Mouse (Mus musculus) effector memory CD4-positive, alpha-beta T cell, adult 7 months (primary cell): ENCODE measurements around the gene Marveld3. TPM values are rescaled to one million over a fixed set of nuclear protein-coding genes. Genes with fewer than 3 reads are reported as not detected.

Source experiments
- polyA plus RNA-seq: library from polyadenylated mRNA; unstranded; fragments of 100-300 nt; shearing (Covaris generic); gene quantifications from one replicate; pipeline ENCODE4 v1.2.1, GENCODE M21; 2017

Marveld3 gene
- polyA plus RNA-seq = not detected

DNA sequence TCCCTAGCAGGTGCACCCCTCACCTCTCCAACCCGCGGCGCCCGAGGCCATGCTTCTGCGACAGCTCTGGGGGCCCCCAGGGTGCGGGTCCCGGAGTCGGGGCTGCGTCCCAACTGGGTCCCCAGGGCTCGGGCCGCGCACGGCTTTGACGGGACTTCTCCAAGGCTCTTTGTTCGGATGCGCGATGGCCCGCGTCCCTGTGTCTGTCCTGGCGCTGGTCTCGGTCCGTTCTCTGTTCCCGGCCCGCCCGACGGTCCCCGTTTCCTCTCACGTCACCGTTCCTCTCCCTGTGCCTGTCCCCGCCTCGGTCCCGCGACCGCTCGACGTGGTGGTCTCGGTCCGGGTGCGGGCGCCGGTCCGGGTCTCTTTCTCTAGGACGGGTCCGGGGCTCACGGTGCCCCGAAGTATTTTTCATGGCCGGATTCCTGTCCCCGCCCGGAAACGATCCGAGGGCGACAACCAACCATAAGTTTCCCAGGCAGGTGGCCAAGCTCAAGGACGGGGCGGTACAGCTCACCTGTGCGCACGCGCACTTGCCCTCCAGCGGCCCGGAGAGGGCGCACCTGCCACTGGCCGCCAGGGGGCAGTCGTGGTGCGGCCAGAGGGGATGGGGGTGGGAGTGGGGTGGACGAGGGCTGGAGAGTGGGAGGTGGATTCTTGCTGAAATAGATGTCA is at the start of gene Marveld3:
Gene Marveld3, minus strand, starts transcription at position 511 of the 675 bp plus-strand sequence.

DNA sequence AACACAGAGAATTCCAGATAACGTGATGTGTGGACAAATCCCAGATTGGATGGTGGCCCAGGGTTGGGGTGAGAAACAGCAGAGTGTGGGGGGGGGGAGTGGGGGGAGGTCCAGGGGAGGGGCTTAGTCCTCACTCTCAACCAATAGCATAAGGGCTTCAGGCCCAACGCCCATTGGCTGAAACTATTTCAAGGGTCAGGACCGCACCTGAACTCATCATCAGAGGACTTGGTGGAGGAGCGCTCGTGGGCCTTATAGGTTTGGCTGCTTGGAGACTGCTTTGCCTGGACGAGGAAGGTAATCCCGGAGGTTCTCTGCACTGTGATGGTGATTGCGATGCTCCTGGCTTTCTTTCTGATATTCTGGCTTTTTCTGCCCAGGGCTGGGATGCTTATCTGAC is 28.2 kb upstream of the Marveld3 start, which contains the start of gene Tat:
Gene Tat, plus strand, starts transcription at position 214 of the 400 bp plus-strand sequence.

Other genes starting within 250 kb of the Marveld3 start
- gene Atxn1l, start 224.5 kb downstream of the Marveld3 start, polyA plus RNA-seq = 3.6 TPM
- 54.0 TPM for gene Ap1g1, start 183.6 kb downstream of the Marveld3 start, polyA plus RNA-seq
- gene Phlpp2, start 93.7 kb downstream of the Marveld3 start, polyA plus RNA-seq = 1.4 TPM
- not detected for gene Tat, start 28.2 kb upstream of the Marveld3 start, polyA plus RNA-seq
- gene Chst4, start 77.5 kb upstream of the Marveld3 start, polyA plus RNA-seq = 0.52 TPM
- 2.0 TPM for gene Zfp612, start 117.5 kb upstream of the Marveld3 start, polyA plus RNA-seq
- gene Gm21964, start 139.0 kb upstream of the Marveld3 start, polyA plus RNA-seq = not detected
- gene Gm17720, start 140.6 kb upstream of the Marveld3 start, polyA plus RNA-seq = not detected
- not detected for gene Calb2, start 206.0 kb upstream of the Marveld3 start, polyA plus RNA-seq